Mouse (Mus musculus): ENCODE results near the gene Ppox.

- TF ChIP-seq POLR2A (IDR thresholded peaks at IDR 0.05; ENCODE audit: control insufficient read depth, low read depth, low read length) (peak; percentile 95), CTCF (IDR thresholded peaks at IDR 0.05; ENCODE audit: control insufficient read depth, insufficient read depth, insufficient replicate concordance, low read depth, low read length) (no peak)
These were observed 11.0 kb downstream of the Ppox start, which contains the start of gene B4galt3 for GRCm38 (mm10) chr1:171269848-171270572.
